Mouse (Mus musculus) CH12.LX (cell line): ENCODE measurements around the gene Ms4a8a. TPM values are rescaled to one million over a fixed set of nuclear protein-coding genes. Genes with fewer than 3 reads are reported as not detected.
A peak's percentile ranks its signal among the peaks of the same experiment; 100 is the strongest.
"Not testable (repeated sequence)": the region's sequence is repeated elsewhere in the genome, so short reads cannot be mapped to it uniquely, and the experiment has no call there.

Source experiments
- DNase-seq: peaks from one replicate; pipeline ENCODE4 v3.0.0-alpha.2; 2013; ENCODE audit errors: extremely low read depth
- H3K27ac ChIP-seq: 2 replicates; pipeline ENCODE4 v1.5.1; 2012; ENCODE audit warnings: low read depth, mild to moderate bottlenecking, control low read depth, moderate library complexity; ENCODE audit not compliant: insufficient read depth
- H3K27me3 ChIP-seq: replicated peaks from 2 replicates; pipeline ENCODE3; 2012; ENCODE audit warnings: inconsistent platforms
- H3K36me3 ChIP-seq, 2 experiments: replicated peaks in 1 of 2; 2 replicates each; pipeline versions ENCODE3 to v1.6.1; 2012; ENCODE audit warnings: inconsistent platforms in 1 of 2, low read length in 1 of 2, mild to moderate bottlenecking in 1 of 2, mixed read lengths in 1 of 2, moderate library complexity in 1 of 2; ENCODE audit not compliant: control insufficient read depth in 1 of 2, insufficient read depth in 1 of 2
- H3K4me1 ChIP-seq, 2 experiments: 2 replicates each; pipeline ENCODE4 v1.6.1; 2012; ENCODE audit warnings: inconsistent platforms in 1 of 2, moderate library complexity in 1 of 2; ENCODE audit not compliant: insufficient read depth in 2 of 2, control insufficient read depth in 1 of 2
- H3K4me2 ChIP-seq: 2 replicates; pipeline ENCODE4 v1.6.1; 2012; ENCODE audit warnings: low read depth, mild to moderate bottlenecking, control low read depth; ENCODE audit not compliant: poor library complexity, insufficient read depth, severe bottlenecking
- H3K4me3 ChIP-seq, 3 experiments: fragments of 150-350 bp in 1 of 3; sonication (generic) in 1 of 3; replicated peaks in 1 of 3; 2 replicates each; pipeline versions ENCODE3 to v1.5.1; 2011 to 2012; ENCODE audit warnings: low read depth in 2 of 3, low read length in 2 of 3, mild to moderate bottlenecking in 2 of 3, moderate library complexity in 2 of 3, control low read depth in 1 of 3, improper control_type of control experiment in 1 of 3, inconsistent platforms in 1 of 3, mixed read lengths in 1 of 3; ENCODE audit not compliant: poor library complexity in 1 of 3
- H3K79me2 ChIP-seq: replicated peaks from 2 replicates; pipeline ENCODE4 v1.6.1; 2012; ENCODE audit warnings: mild to moderate bottlenecking, moderate library complexity; ENCODE audit not compliant: control insufficient read depth, poor library complexity, insufficient read depth, severe bottlenecking; ENCODE audit errors: extremely low read depth
- H3K9ac ChIP-seq: 2 replicates; pipeline ENCODE4 v1.6.1; 2012; ENCODE audit warnings: low read depth, mild to moderate bottlenecking, control low read depth, moderate library complexity; ENCODE audit not compliant: insufficient read depth
- H3K9me3 ChIP-seq: replicated peaks from 2 replicates; pipeline ENCODE3; 2012; ENCODE audit warnings: low read length, inconsistent platforms, mixed read lengths
- CHD1 ChIP-seq: IDR thresholded peaks from 2 replicates; pipeline ENCODE4 v1.6.1; 2012; ENCODE audit warnings: low read depth, low read length, improper control_type of control experiment, inconsistent platforms
- ETS1 ChIP-seq: conservative IDR thresholded peaks from 2 replicates; pipeline ENCODE4 v1.6.1; 2012; ENCODE audit warnings: low read depth, mild to moderate bottlenecking, inconsistent platforms, low read length, improper control_type of control experiment, moderate library complexity
- GABPA ChIP-seq: IDR thresholded peaks from 2 replicates; pipeline ENCODE4 v1.6.1; 2012; ENCODE audit warnings: low read depth, low read length, improper control_type of control experiment, inconsistent platforms; ENCODE audit not compliant: insufficient replicate concordance
- IRF4 ChIP-seq: IDR thresholded peaks from 2 replicates; pipeline ENCODE4 v1.6.1; 2014; ENCODE audit warnings: low read depth, mild to moderate bottlenecking, inconsistent platforms, low read length, improper control_type of control experiment
- JUN ChIP-seq: IDR thresholded peaks from 2 replicates; pipeline ENCODE4 v1.6.1; 2011; ENCODE audit warnings: low read depth, mild to moderate bottlenecking, low read length, improper control_type of control experiment, moderate library complexity; ENCODE audit not compliant: insufficient read depth
- JUND ChIP-seq: conservative IDR thresholded peaks from 2 replicates; pipeline ENCODE4 v1.6.1; 2011; ENCODE audit warnings: low read depth, low read length, improper control_type of control experiment
- KAT2A ChIP-seq: IDR thresholded peaks from 2 replicates; pipeline ENCODE4 v1.6.1; 2012; ENCODE audit warnings: low read length, improper control_type of control experiment, inconsistent platforms; ENCODE audit not compliant: insufficient replicate concordance
- MXI1 ChIP-seq: IDR thresholded peaks from 2 replicates; pipeline ENCODE4 v1.6.1; 2011; ENCODE audit warnings: mild to moderate bottlenecking, low read depth, low read length, improper control_type of control experiment
- NELFE ChIP-seq: IDR thresholded peaks from 2 replicates; pipeline ENCODE4 v1.6.1; 2011; ENCODE audit warnings: low read depth, low read length, improper control_type of control experiment
- POLR2AphosphoS2 ChIP-seq: IDR thresholded peaks from 2 replicates; pipeline ENCODE4 v1.6.1; 2011; ENCODE audit warnings: low read depth, low read length, improper control_type of control experiment
- RAD21 ChIP-seq: IDR thresholded peaks from 2 replicates; pipeline ENCODE4 v1.6.1; 2011; ENCODE audit warnings: low read depth, mild to moderate bottlenecking, low read length, improper control_type of control experiment, moderate library complexity
- RCOR1 ChIP-seq: conservative IDR thresholded peaks from 2 replicates; pipeline ENCODE4 v1.6.1; 2012; ENCODE audit warnings: low read depth, mild to moderate bottlenecking, inconsistent platforms, low read length, improper control_type of control experiment
- SIN3A ChIP-seq: IDR thresholded peaks from 2 replicates; pipeline ENCODE4 v1.6.1; 2012; ENCODE audit warnings: low read length, improper control_type of control experiment, inconsistent platforms
- SMC3 ChIP-seq: IDR thresholded peaks from 2 replicates; pipeline ENCODE4 v1.6.1; 2011; ENCODE audit warnings: low read depth, low read length, improper control_type of control experiment
- TBP ChIP-seq: conservative IDR thresholded peaks from 2 replicates; pipeline ENCODE4 v1.6.1; 2011; ENCODE audit warnings: low read depth, low read length, improper control_type of control experiment
- USF1 ChIP-seq: IDR thresholded peaks from 2 replicates; pipeline ENCODE4 v1.6.1; 2014; ENCODE audit warnings: low read depth, mild to moderate bottlenecking, inconsistent platforms, low read length, improper control_type of control experiment
- ZKSCAN1 ChIP-seq: IDR thresholded peaks from 2 replicates; pipeline ENCODE4 v1.6.1; 2012; ENCODE audit warnings: low read depth, inconsistent platforms, low read length, improper control_type of control experiment, borderline replicate concordance
- dilution Hi-C: fragments of 300-500 bp; cut with MboI; formaldehyde crosslinking; loops from 2 replicates; pipeline ENCODE4 v1.14.3; 2020; ENCODE audit warnings: low sequenced_read_pairs; ENCODE audit not compliant: extremely low pct_unique_long_range_greater_than_20kb, extremely low pct_ligation_motif_present
- in situ Hi-C: fragments of 300-500 bp; cut with MboI; formaldehyde crosslinking; loops from 3 replicates; pipeline ENCODE4 v1.14.3; 2019; ENCODE audit warnings: low sequenced_read_pairs, low pct_ligation_motif_present, low pct_unique_long_range_greater_than_20kb, mixed read lengths
- polyA plus RNA-seq: library from polyadenylated mRNA; unstranded; fragments of >175 nt; gene quantifications from 2 replicates; pipeline ENCODE4 v1.2.1, GENCODE M21; 2012; ENCODE audit warnings: low read depth; ENCODE audit not compliant: insufficient read length
- total RNA-seq, 2 experiments: library from RNA; depleted of rRNA; stranded (reverse); fragments of 300-350 nt in 1 of 2; fragments of >200 nt in 1 of 2; gene quantifications; 2 replicates each; pipeline ENCODE4 v1.2.3; 2012 to 2014

Gene Ms4a8a
- total and polyA plus RNA-seq, 3 experiments: not detected

GRCm38 (mm10) chr19:11060900-11061299 lies 20.0 kb downstream of the Ms4a8a start:
- no peak for TF ChIP-seq IRF4
- no peak for TF ChIP-seq TBP
- TF ChIP-seq GABPA: no peak
- TF ChIP-seq SIN3A: no peak
- no peak for TF ChIP-seq NELFE
- TF ChIP-seq ETS1: no peak
- no peak for TF ChIP-seq ZKSCAN1
- TF ChIP-seq RCOR1: no peak
- TF ChIP-seq POLR2AphosphoS2: no peak
- TF ChIP-seq JUN: no peak
- no peak for TF ChIP-seq USF1
- no peak for TF ChIP-seq KAT2A
- no peak for TF ChIP-seq SMC3
- TF ChIP-seq JUND: no peak
- TF ChIP-seq RAD21: no peak
- no peak for TF ChIP-seq MXI1
- Histone ChIP-seq H3K4me1 (peaks cover 0 to 28% of the 10 kb centered on the region in 2 experiments; a peak in 2 of 4 replicates), H3K27me3 (no peaks in the 10 kb centered on the region), H3K4me2 (no peak overlapping the region), H3K4me3 (no peak overlapping the region), H3K27ac (no peak overlapping the region), H3K36me3 (no peaks in the 10 kb centered on the region), H3K9me3 (no peaks in the 10 kb centered on the region), H3K9ac (no peak overlapping the region), H3K79me2 (no peaks in the 10 kb centered on the region)
- in situ Hi-C loops: loop anchor here (25.0 kb wide), 1 partner anchor 276 kb away; the partner anchor contains the start of gene Ms4a7
- dilution Hi-C loops: no loop called here
- no peak for DNase-seq

GRCm38 (mm10) chr19:11059967-11060366 lies 20.9 kb downstream of the Ms4a8a start:
- Histone ChIP-seq H3K4me2 (no peak overlapping the region), H3K4me3 (no peak overlapping the region), H3K27me3 (no peaks in the 10 kb centered on the region), H3K9ac (no peak overlapping the region), H3K4me1 (peaks cover 0 to 23% of the 10 kb centered on the region in 2 experiments; a peak in 2 of 4 replicates), H3K36me3 (no peaks in the 10 kb centered on the region), H3K9me3 (no peaks in the 10 kb centered on the region), H3K79me2 (no peaks in the 10 kb centered on the region), H3K27ac (no peak overlapping the region)
- dilution Hi-C loops (no loop called here), in situ Hi-C loops (loop anchor here (25.0 kb wide), 1 partner anchor 277 kb away; the partner anchor contains the start of gene Ms4a7)
- TF ChIP-seq CHD1 (no peak), USF1 (no peak), NELFE (no peak), RAD21 (no peak)
- no peak for DNase-seq

GRCm38 (mm10) chr19:11055700-11056099 lies 25.2 kb downstream of the Ms4a8a start:
- H3K9ac ChIP-seq, H3K27me3 ChIP-seq, H3K4me3 ChIP-seq, H3K79me2 ChIP-seq, H3K27ac ChIP-seq, H3K9me3 ChIP-seq, H3K36me3 ChIP-seq, DNase-seq, dilution Hi-C loops: not testable (repeated sequence)
- in situ Hi-C loops: loop anchor here (25.0 kb wide), 1 partner anchor 282 kb away; the partner anchor contains the start of gene Ms4a7
- Histone ChIP-seq H3K4me2 (peak overlapping the region; percentile 65; the same call in 1 of the 2 replicates), H3K4me1 (peaks cover 0 to 20% of the 10 kb centered on the region in 2 experiments; a peak in 3 of 4 replicates)
